Mouse (Mus musculus): Measurements from ENCODE around the gene Tmem52.

DNA sequence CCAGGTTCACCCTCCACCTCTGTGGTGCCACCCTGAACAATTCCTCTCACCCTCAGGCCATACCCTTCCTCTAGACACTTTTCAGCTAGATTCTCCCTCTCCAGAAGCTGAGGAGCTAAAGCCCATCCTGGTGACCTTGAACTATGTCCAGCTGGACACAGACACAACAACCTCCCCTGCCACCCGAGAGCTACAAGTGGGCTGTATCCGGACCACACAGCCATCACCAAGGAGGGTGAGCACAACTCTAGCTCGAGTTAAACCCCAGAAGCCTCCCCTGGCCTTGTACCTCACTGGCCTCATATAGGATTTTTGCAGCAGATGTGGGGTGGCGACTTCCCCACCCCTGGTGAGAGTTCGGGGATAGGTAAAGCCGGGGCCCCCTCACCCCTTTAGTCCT is 3.3 kb upstream of the Tmem52 start:
- TF ChIP-seq CTCF (IDR thresholded peaks at IDR 0.05; ENCODE audit: low read depth) (no peak), EP300 (IDR thresholded peaks at IDR 0.05; ENCODE audit: low read depth) (no peak)
